ENCODE assay signal across 20 mouse cellular contexts in the genomic region with DNA sequence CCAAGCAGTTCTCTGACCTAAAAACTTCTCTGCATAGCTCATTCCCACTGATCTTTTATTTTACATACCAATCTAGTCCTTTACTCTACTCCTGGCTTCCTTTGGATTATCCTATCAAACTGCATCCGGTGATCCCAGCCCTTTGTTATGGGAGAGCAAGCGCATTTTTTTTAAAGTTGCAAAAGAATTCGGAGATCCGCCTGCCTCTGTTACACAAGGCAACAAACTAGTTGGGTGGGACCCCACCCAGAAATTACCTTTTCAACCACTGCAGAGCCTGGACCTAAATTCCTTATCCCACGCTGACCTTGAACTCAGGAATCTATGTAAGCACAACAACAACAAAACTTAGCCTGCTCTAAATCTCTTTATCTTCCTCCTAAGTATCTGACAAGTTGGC.
"Had no signal": no experiment of that assay in that cellular context is flagged by ENCODE, and none has a peak within 500 bp of the region (broad histone marks: within the 10 kb centered on the region; RNA-seq: fewer than 3 reads in every experiment).

No protein-coding gene starts in this region.

- H3K4me1 ChIP-seq: heart, embryonic 10.5 days; heart, embryonic 12.5 days; hindbrain, embryonic 15.5 days; kidney, embryonic 15.5 days; limb, embryonic 12.5 days; liver, embryonic 12.5 days had no signal

- H3K9ac ChIP-seq: heart, embryonic 12.5 days; hindbrain, embryonic 13.5 days; hindbrain, embryonic 15.5 days; kidney, embryonic 15.5 days; limb, embryonic 12.5 days; liver, embryonic 12.5 days; liver, embryonic 14.5 days had no signal

- H3K27ac ChIP-seq: gastrocnemius, adult 2 months; heart, embryonic 10.5 days; hindbrain, embryonic 13.5 days; hindbrain, embryonic 15.5 days; hindbrain, postnatal 0 days; kidney, embryonic 15.5 days; kidney, postnatal 0 days; layer of hippocampus, adult 2 months; left cerebral cortex, adult 2 months; limb, embryonic 10.5 days; limb, embryonic 12.5 days; liver, embryonic 12.5 days; liver, embryonic 14.5 days had no signal

- H3K4me2 ChIP-seq: heart, embryonic 12.5 days; hindbrain, embryonic 13.5 days; hindbrain, embryonic 15.5 days; kidney, embryonic 15.5 days; limb, embryonic 12.5 days; liver, embryonic 12.5 days had no signal

- ATAC-seq: hindbrain, postnatal 0 days; liver, embryonic 12.5 days had no signal

- H3K27me3 ChIP-seq: heart, embryonic 12.5 days; hindbrain, embryonic 13.5 days; hindbrain, embryonic 15.5 days; kidney, embryonic 15.5 days; limb, embryonic 12.5 days; liver, embryonic 12.5 days had no signal

- H3K9me3 ChIP-seq: heart, embryonic 10.5 days; heart, embryonic 12.5 days; hindbrain, embryonic 13.5 days; hindbrain, embryonic 15.5 days; kidney, embryonic 15.5 days; limb, embryonic 10.5 days; limb, embryonic 12.5 days; liver, embryonic 12.5 days had no signal

- H3K4me3 ChIP-seq: gastrocnemius, adult 2 months; heart, embryonic 10.5 days; heart, embryonic 12.5 days; hindbrain, embryonic 13.5 days; hindbrain, embryonic 15.5 days; kidney, embryonic 15.5 days; layer of hippocampus, adult 2 months; left cerebral cortex, adult 2 months; limb, embryonic 10.5 days; limb, embryonic 12.5 days; liver, embryonic 12.5 days had no signal

- DNase-seq: gastrocnemius, adult 2 months; gastrocnemius, postnatal 10 days; gastrocnemius, postnatal 25 days; heart, adult 18-20 months; heart, postnatal 10 days; kidney, adult 9 months; liver had no signal

- H3K36me3 ChIP-seq: hindbrain, embryonic 13.5 days; hindbrain, embryonic 15.5 days; liver, embryonic 12.5 days had no signal
